Mouse (Mus musculus): ENCODE measurements around the gene Rnf145. TPM values are rescaled to one million over a fixed set of nuclear protein-coding genes. Genes with fewer than 3 reads are reported as not detected.
"Not testable (repeated sequence)": the region's sequence is repeated elsewhere in the genome, so short reads cannot be mapped to it uniquely, and the experiment has no call there.

The Rnf145 gene
- polyA plus RNA-seq, 1 experiment: 56.2 TPM

DNA sequence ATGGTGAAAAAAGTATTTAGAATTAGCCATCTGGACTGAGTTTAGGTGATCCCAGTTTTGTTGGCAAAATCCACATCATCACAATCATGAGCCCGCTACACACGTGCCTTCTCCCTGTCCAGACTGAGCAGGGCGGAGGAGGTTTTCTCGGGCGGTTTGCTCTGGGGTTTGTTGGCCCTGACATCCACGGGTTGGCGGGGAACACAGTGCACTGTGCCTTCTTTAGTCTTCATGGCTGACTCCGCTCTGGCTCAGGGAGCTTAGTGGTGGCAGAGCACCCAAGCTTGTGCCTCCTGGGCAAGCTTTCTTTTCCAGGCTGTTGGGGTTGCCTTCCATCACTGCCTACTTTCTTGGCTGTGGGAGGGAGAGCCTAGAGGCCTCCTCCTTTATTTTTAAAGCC is 41.6 kb downstream of the Rnf145 start:
- Histone ChIP-seq H3K27me3 (ENCODE audit: control insufficient read depth, insufficient read depth, low read length, poor library complexity, severe bottlenecking) (no peaks in the 10 kb centered on the region), H3K27ac (ENCODE audit: insufficient read depth, low read length) (no peak overlapping the region), H3K9ac (ENCODE audit: low read depth, poor library complexity, severe bottlenecking) (no peak overlapping the region), H3K9me3 (replicated peaks; ENCODE audit: control insufficient read depth, insufficient read depth, low read length, poor library complexity, severe bottlenecking) (no peaks in the 10 kb centered on the region), H3K4me1 (ENCODE audit: control insufficient read depth, insufficient read depth, low read length) (no peaks in the 10 kb centered on the region), H3K4me3 (ENCODE audit: low read depth, low read length) (no peak overlapping the region), H3K36me3 (ENCODE audit: control insufficient read depth, insufficient read depth, low read length, poor library complexity, severe bottlenecking) (peaks cover 19% of the 10 kb centered on the region)
- no peak for TF ChIP-seq EP300 (IDR thresholded peaks at IDR 0.05; ENCODE audit: insufficient read depth, low read depth, low read length)
- no peak for TF ChIP-seq POLR2A (IDR thresholded peaks at IDR 0.05; ENCODE audit: insufficient read depth, low read length)
- no peak for TF ChIP-seq CTCF (IDR thresholded peaks at IDR 0.05; ENCODE audit: low read depth, low read length)

DNA sequence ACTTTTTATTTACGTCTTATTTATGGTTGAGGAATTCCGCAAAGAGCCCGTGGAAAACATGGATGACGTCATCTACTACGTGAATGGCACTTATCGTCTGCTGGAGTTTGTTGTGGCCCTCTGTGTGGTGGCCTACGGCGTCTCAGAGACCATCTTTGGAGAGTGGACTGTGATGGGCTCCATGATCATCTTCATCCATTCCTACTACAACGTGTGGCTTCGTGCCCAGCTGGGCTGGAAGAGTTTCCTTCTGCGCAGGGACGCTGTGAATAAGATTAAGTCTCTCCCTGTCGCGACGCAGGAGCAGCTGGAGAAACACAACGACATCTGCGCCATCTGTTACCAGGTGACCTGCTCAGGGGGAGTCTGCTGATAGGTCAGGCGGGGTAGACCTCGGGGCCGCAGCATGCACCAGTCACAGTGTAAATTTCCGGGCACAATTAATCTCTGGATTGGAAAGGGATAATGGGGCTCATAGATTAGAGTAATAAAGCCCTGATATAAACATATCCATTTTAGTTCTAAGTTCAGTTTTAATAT is 42.8 kb downstream of the Rnf145 start:
- no peaks in the 10 kb centered on the region for H3K4me1 ChIP-seq (ENCODE audit: control insufficient read depth, insufficient read depth, low read length)
- no peaks in the 10 kb centered on the region for H3K9me3 ChIP-seq (replicated peaks; ENCODE audit: control insufficient read depth, insufficient read depth, low read length, poor library complexity, severe bottlenecking)
- no peak overlapping the region for H3K9ac ChIP-seq (ENCODE audit: low read depth, poor library complexity, severe bottlenecking)
- no peak overlapping the region for H3K4me3 ChIP-seq (ENCODE audit: low read depth, low read length)
- peaks cover 17% of the 10 kb centered on the region for H3K36me3 ChIP-seq (ENCODE audit: control insufficient read depth, insufficient read depth, low read length, poor library complexity, severe bottlenecking)
- no peak overlapping the region for H3K27ac ChIP-seq (ENCODE audit: insufficient read depth, low read length)
- no peak for TF ChIP-seq POLR2A (IDR thresholded peaks at IDR 0.05; ENCODE audit: insufficient read depth, low read length)
- TF ChIP-seq EP300 (IDR thresholded peaks at IDR 0.05; ENCODE audit: insufficient read depth, low read depth, low read length): no peak
- TF ChIP-seq CTCF (IDR thresholded peaks at IDR 0.05; ENCODE audit: low read depth, low read length): no peak
- no peaks in the 10 kb centered on the region for H3K27me3 ChIP-seq (ENCODE audit: control insufficient read depth, insufficient read depth, low read length, poor library complexity, severe bottlenecking)

DNA sequence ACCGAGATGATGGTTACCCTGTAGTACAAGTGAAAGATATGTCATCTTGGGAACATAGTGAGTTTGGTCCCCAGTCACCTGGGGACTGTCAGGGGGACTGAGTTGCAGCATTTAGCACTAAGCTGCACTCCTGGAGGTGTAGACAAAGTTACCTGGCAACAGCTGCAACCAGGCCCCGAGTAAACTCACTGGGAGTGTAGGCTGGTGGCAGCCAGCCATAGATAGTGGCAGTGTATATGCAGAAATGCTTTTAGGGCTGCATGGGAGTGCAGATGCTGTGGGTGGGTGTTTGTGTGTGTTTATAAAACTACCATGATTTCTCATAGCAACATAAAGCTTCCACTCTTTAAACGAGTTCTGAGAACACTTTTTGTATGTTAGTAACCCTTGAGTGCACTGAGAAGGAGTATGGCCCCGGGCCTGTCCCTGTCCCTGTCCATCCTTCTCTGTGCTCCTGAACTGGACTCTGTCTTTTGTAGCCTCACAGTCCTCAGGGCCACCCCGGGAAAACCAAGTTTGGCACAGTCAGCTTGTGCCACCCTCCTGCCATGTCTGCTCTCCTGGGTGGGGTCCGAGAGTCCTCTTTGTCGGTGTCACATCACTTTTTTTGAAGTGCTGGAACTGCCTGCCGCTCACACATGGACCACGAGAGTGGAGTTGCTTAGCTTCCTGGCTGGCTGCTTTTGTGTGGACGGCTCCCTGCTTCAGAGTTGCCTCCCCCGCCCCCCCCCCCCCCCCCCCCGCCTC is 43.8 kb downstream of the Rnf145 start:
- no peaks in the 10 kb centered on the region for H3K27me3 ChIP-seq (ENCODE audit: control insufficient read depth, insufficient read depth, low read length, poor library complexity, severe bottlenecking)

DNA sequence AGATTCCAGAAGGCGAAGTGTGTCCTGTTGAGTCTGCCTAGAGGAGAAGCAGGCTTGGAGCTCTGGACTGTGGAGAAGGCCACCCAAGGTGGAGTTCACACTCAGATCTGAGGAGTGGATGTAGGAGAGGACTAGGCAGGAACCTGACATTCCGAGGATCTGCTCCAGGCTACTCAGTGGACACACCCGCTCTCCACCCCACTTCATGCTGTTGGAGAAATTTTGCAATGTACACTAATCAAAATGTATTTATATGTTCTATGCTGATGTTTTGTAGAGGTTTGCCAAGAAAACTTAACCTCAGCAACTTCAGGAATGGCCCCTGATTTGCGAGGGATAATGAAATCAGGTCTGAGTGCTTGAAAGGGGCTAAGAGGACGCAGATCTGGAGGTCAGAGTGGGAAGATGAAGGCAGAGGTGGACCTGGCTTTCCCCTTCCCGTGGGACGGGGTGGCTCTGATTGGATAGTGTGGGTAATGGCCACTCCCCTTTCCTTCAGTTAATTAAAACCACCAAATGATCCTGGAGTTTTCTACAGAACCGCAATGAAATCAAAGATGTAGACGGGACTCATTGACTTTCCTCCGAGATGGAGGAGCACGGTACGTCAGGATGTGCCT is 45.6 kb downstream of the Rnf145 start:
- Histone ChIP-seq H3K4me3 (ENCODE audit: low read depth, low read length) (no peak overlapping the region), H3K9ac (ENCODE audit: low read depth, poor library complexity, severe bottlenecking) (no peak overlapping the region), H3K36me3 (ENCODE audit: control insufficient read depth, insufficient read depth, low read length, poor library complexity, severe bottlenecking) (peaks cover 17% of the 10 kb centered on the region), H3K4me1 (ENCODE audit: control insufficient read depth, insufficient read depth, low read length) (no peaks in the 10 kb centered on the region), H3K27ac (ENCODE audit: insufficient read depth, low read length) (no peak overlapping the region), H3K9me3 (replicated peaks; ENCODE audit: control insufficient read depth, insufficient read depth, low read length, poor library complexity, severe bottlenecking) (no peaks in the 10 kb centered on the region), H3K27me3 (ENCODE audit: control insufficient read depth, insufficient read depth, low read length, poor library complexity, severe bottlenecking) (no peaks in the 10 kb centered on the region)
- TF ChIP-seq EP300 (IDR thresholded peaks at IDR 0.05; ENCODE audit: insufficient read depth, low read depth, low read length) (no peak), CTCF (IDR thresholded peaks at IDR 0.05; ENCODE audit: low read depth, low read length) (no peak), POLR2A (IDR thresholded peaks at IDR 0.05; ENCODE audit: insufficient read depth, low read length) (no peak)

More for the DNA sequence above, 43.8 kb downstream of the Rnf145 start:
- Histone ChIP-seq H3K4me3 (ENCODE audit: low read depth, low read length) (no peak overlapping the region), H3K27ac (ENCODE audit: insufficient read depth, low read length) (no peak overlapping the region), H3K9me3 (replicated peaks; ENCODE audit: control insufficient read depth, insufficient read depth, low read length, poor library complexity, severe bottlenecking) (no peaks in the 10 kb centered on the region), H3K9ac (ENCODE audit: low read depth, poor library complexity, severe bottlenecking) (no peak overlapping the region), H3K4me1 (ENCODE audit: control insufficient read depth, insufficient read depth, low read length) (no peaks in the 10 kb centered on the region), H3K36me3 (ENCODE audit: control insufficient read depth, insufficient read depth, low read length, poor library complexity, severe bottlenecking) (peaks cover 17% of the 10 kb centered on the region)
- TF ChIP-seq POLR2A (IDR thresholded peaks at IDR 0.05; ENCODE audit: insufficient read depth, low read length): no peak
- no peak for TF ChIP-seq EP300 (IDR thresholded peaks at IDR 0.05; ENCODE audit: insufficient read depth, low read depth, low read length)
- TF ChIP-seq CTCF (IDR thresholded peaks at IDR 0.05; ENCODE audit: low read depth, low read length): no peak

DNA sequence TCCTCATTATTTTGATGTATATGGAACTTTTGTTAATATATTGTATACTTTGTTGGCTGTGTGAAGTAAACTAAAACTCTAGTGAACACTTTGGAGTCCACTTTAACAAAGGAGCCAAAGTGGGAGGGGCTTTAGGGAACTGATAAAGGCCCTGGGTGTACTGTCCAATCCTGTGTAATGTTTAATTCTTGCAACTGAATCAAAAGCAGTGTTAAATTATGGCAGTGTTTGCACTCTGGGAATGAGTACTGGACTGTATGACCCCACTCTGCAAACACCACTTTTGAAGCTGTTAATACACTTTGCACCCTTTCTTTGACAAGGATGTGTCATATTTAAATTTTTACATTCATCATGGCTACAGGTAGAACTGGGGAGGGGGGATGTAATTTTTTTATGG is 46.2 kb downstream of the Rnf145 start:
- H3K4me1 ChIP-seq (ENCODE audit: control insufficient read depth, insufficient read depth, low read length): no peaks in the 10 kb centered on the region
- no peak overlapping the region for H3K27ac ChIP-seq (ENCODE audit: insufficient read depth, low read length)
- no peak for TF ChIP-seq EP300 (IDR thresholded peaks at IDR 0.05; ENCODE audit: insufficient read depth, low read depth, low read length)
- no peak for TF ChIP-seq CTCF (IDR thresholded peaks at IDR 0.05; ENCODE audit: low read depth, low read length)
- no peaks in the 10 kb centered on the region for H3K27me3 ChIP-seq (ENCODE audit: control insufficient read depth, insufficient read depth, low read length, poor library complexity, severe bottlenecking)
- H3K36me3 ChIP-seq (ENCODE audit: control insufficient read depth, insufficient read depth, low read length, poor library complexity, severe bottlenecking): peaks cover 16% of the 10 kb centered on the region
- no peak overlapping the region for H3K9ac ChIP-seq (ENCODE audit: low read depth, poor library complexity, severe bottlenecking)
- H3K9me3 ChIP-seq (replicated peaks; ENCODE audit: control insufficient read depth, insufficient read depth, low read length, poor library complexity, severe bottlenecking): 0 out of 2 replicates have a peak, but pooled peaks cover 3% of the 10 kb centered on the region
- no peak overlapping the region for H3K4me3 ChIP-seq (ENCODE audit: low read depth, low read length)

DNA sequence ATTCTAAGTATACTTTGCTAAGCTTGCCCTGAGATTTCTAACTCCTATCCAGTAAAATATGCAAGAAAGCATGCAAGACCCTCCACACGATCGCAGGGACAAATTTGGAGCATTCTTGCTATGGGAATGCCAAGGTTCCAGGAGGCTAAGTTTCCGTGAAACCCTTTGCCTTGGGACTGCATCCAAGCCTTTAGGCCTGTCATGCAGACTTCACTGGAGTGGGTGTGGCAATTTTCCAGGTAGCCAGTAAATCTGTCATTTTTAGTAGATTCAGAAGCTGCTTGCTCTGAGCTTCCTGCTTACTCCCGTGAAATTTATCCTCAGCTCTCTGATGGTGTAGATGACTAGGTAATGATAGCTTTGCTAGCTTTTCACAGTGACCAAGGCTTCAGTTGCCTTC is 51.6 kb downstream of the Rnf145 start:
- not testable (repeated sequence) for H3K9ac ChIP-seq (ENCODE audit: low read depth, poor library complexity, severe bottlenecking); H3K9me3 ChIP-seq (replicated peaks; ENCODE audit: control insufficient read depth, insufficient read depth, low read length, poor library complexity, severe bottlenecking); H3K27me3 ChIP-seq (ENCODE audit: control insufficient read depth, insufficient read depth, low read length, poor library complexity, severe bottlenecking); H3K4me3 ChIP-seq (ENCODE audit: low read depth, low read length); H3K27ac ChIP-seq (ENCODE audit: insufficient read depth, low read length); H3K4me1 ChIP-seq (ENCODE audit: control insufficient read depth, insufficient read depth, low read length); H3K36me3 ChIP-seq (ENCODE audit: control insufficient read depth, insufficient read depth, low read length, poor library complexity, severe bottlenecking)

All from ES-Bruce4 (cell line).